Mouse (Mus musculus) stomach, postnatal 0 days (tissue): Measurements from ENCODE around the gene Rpusd3. TPM values are rescaled to one million over a fixed set of nuclear protein-coding genes. Genes with fewer than 3 reads are reported as not detected.

ENCODE experiments used
- ATAC-seq: fragments of 200-750 bp; cut with Nextera tagmentation; 2 replicates; pipeline ENCODE4 v1.8.0; 2017; ENCODE audit not compliant: low FRiP score, low TSS enrichment
- DNase-seq: peaks from one replicate; pipeline ENCODE4 v3.0.0-alpha.2; 2016; ENCODE audit warnings: low spot score
- H3K27ac ChIP-seq: fragments of 300-500 bp; sonication (generic); replicated peaks from 2 replicates; pipeline ENCODE4 v1.5.1; 2014; ENCODE audit warnings: mild to moderate bottlenecking, control low read depth
- H3K27me3 ChIP-seq: fragments of 300-500 bp; sonication (generic); 2 replicates; pipeline ENCODE4 v1.6.1; 2014; ENCODE audit warnings: low read length; ENCODE audit not compliant: control insufficient read depth, insufficient read depth
- H3K36me3 ChIP-seq: fragments of 300-500 bp; sonication (generic); 2 replicates; pipeline ENCODE4 v1.6.1; 2014; ENCODE audit warnings: low read length, mixed read lengths; ENCODE audit not compliant: control insufficient read depth, insufficient read depth
- H3K4me1 ChIP-seq: fragments of 300-500 bp; sonication (generic); replicated peaks from 2 replicates; pipeline ENCODE4 v1.6.1; 2014; ENCODE audit warnings: antibody characterized with exemption; ENCODE audit not compliant: control insufficient read depth, insufficient read depth
- H3K4me2 ChIP-seq: fragments of 300-500 bp; sonication (generic); replicated peaks from 2 replicates; pipeline ENCODE4 v1.6.1; 2014; ENCODE audit warnings: low read depth, mild to moderate bottlenecking, control low read depth, moderate library complexity
- H3K4me3 ChIP-seq: fragments of 300-500 bp; sonication (generic); 2 replicates; pipeline ENCODE4 v1.5.1; 2014; ENCODE audit warnings: low read depth, low read length, control low read depth
- H3K9ac ChIP-seq: fragments of 300-500 bp; sonication (generic); 2 replicates; pipeline ENCODE4 v1.6.1; 2014; ENCODE audit warnings: mild to moderate bottlenecking, low read length, control low read depth, mixed read lengths
- H3K9me3 ChIP-seq: fragments of 300-500 bp; sonication (generic); 2 replicates; pipeline ENCODE4 v1.6.1; 2016; ENCODE audit warnings: low read length; ENCODE audit not compliant: control insufficient read depth
- CTCF ChIP-seq: IDR thresholded peaks from 2 replicates; pipeline ENCODE4 v1.5.1; 2016; ENCODE audit warnings: antibody characterized with exemption, low read depth, mild to moderate bottlenecking, moderate library complexity
- EP300 ChIP-seq: optimal IDR thresholded peaks from 2 replicates; pipeline ENCODE3; 2016; ENCODE audit warnings: antibody characterized with exemption
- WGBS: fragments of 180-500 bp; shearing (Covaris S2); extraction: QIAGEN DNeasy Blood & Tissue Kit; methylation state at CpG from one replicate; pipeline ENCODE4 v1.1.7; 2014; 5-methylcytosine and 5-hydroxymethylcytosine counted together
- polyA plus RNA-seq: library from polyadenylated mRNA; unstranded; fragments of >200 nt; fragmentation: Nextera tagmentation; extraction: Ambion mirVana; gene quantifications from 2 replicates; pipeline ENCODE4 v1.2.1, GENCODE M21; 2015

Rpusd3 gene
- polyA plus RNA-seq, 1 experiment from 2014 or later: 11.8 TPM

- Histone ChIP-seq H3K27me3 (no peaks in the 10 kb centered on the region), H3K9ac (no peak overlapping the region), H3K4me1 (no peaks in the 10 kb centered on the region), H3K27ac (peak overlapping the region; percentile 79), H3K4me3 (no peak overlapping the region), H3K36me3 (no peaks in the 10 kb centered on the region), H3K4me2 (no peak overlapping the region), H3K9me3 (no peaks in the 10 kb centered on the region)
- DNase-seq (peak; percentile 81), ATAC-seq (peak; percentile 90)
- TF ChIP-seq EP300: no peak
- TF ChIP-seq CTCF: peak; percentile 28; the same call in 1 of the 2 replicates
- WGBS: 48% methylated on average over 7 of the region's 7 CpGs
Observed at GRCm38 (mm10) chr6:113434691-113435090, 15.6 kb upstream of the Rpusd3 start.

- Histone ChIP-seq H3K9me3 (no peaks in the 10 kb centered on the region), H3K9ac (no peak overlapping the region), H3K4me3 (no peak overlapping the region; the same call in 1 of the 2 replicates), H3K4me1 (no peaks in the 10 kb centered on the region), H3K27me3 (no peaks in the 10 kb centered on the region), H3K4me2 (no peak overlapping the region), H3K27ac (no peak overlapping the region), H3K36me3 (no peaks in the 10 kb centered on the region)
- no peak for TF ChIP-seq EP300
- no peak for TF ChIP-seq CTCF
- 59% methylated on average over 3 of the region's 3 CpGs for WGBS
- DNase-seq (no peak), ATAC-seq (no peak)
Observed at GRCm38 (mm10) chr6:113433661-113434060, 14.5 kb upstream of the Rpusd3 start.

GRCm38 (mm10) chr6:113431801-113432200 lies 12.7 kb upstream of the Rpusd3 start:
- ATAC-seq (no peak), DNase-seq (no peak)
- no peak overlapping the region for H3K4me2 ChIP-seq
- H3K9ac ChIP-seq: no peak overlapping the region
- TF ChIP-seq EP300 (no peak), CTCF (no peak)
- H3K9me3 ChIP-seq: no peaks in the 10 kb centered on the region
- no peaks in the 10 kb centered on the region for H3K27me3 ChIP-seq
- 50% methylated on average over 3 of the region's 3 CpGs for WGBS
- H3K4me3 ChIP-seq: no peak overlapping the region
- H3K36me3 ChIP-seq: no peaks in the 10 kb centered on the region
- no peak overlapping the region for H3K27ac ChIP-seq
- H3K4me1 ChIP-seq: no peaks in the 10 kb centered on the region

GRCm38 (mm10) chr6:113430846-113431245 lies 11.7 kb upstream of the Rpusd3 start:
- H3K4me2 ChIP-seq: no peak overlapping the region
- peak; percentile 46 for ATAC-seq

GRCm38 (mm10) chr6:113429965-113430364 lies 10.8 kb upstream of the Rpusd3 start:
- H3K36me3 ChIP-seq: no peaks in the 10 kb centered on the region
- 69% methylated on average over 3 of the region's 3 CpGs for WGBS
- TF ChIP-seq EP300 (no peak), CTCF (no peak)
- H3K27me3 ChIP-seq: no peaks in the 10 kb centered on the region
- H3K4me2 ChIP-seq: no peak overlapping the region
- no peaks in the 10 kb centered on the region for H3K9me3 ChIP-seq
- no peak overlapping the region for H3K4me3 ChIP-seq
- DNase-seq (no peak), ATAC-seq (no peak)
- no peak overlapping the region for H3K27ac ChIP-seq
- no peak overlapping the region for H3K9ac ChIP-seq
- no peaks in the 10 kb centered on the region for H3K4me1 ChIP-seq

More at GRCm38 (mm10) chr6:113430846-113431245, 11.7 kb upstream of the Rpusd3 start:
- Histone ChIP-seq H3K4me1 (no peaks in the 10 kb centered on the region), H3K9ac (no peak overlapping the region), H3K9me3 (no peaks in the 10 kb centered on the region), H3K27ac (no peak overlapping the region), H3K36me3 (no peaks in the 10 kb centered on the region), H3K27me3 (no peaks in the 10 kb centered on the region), H3K4me3 (no peak overlapping the region)
- no peak for TF ChIP-seq CTCF
- no peak for TF ChIP-seq EP300
- DNase-seq: no peak
- 47% methylated on average over 3 of the region's 3 CpGs for WGBS

DNA sequence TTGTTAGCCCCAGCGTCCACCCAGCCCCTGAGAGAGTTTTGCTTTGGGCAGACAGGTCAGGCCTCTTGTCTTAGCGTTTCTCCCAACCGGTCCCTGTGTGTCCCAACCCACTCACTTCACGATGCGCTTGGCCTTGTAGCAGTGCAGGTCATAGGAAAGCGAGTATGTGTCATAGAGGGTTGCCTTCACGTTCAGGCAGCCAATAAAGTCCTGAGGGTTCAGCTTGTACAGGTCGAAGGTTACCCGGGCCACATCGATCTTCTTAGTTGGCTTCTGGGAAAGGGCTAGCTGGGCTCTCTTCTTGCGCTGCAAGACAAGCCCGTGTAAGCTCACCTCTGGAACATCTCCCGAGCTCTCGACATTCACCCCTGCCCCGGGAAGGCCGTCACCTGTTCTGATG lies 8.9 kb upstream of the Rpusd3 start:
- DNase-seq (no peak), ATAC-seq (0 out of 2 replicates have a peak, but pooled peaks have one; percentile 4)
- Histone ChIP-seq H3K4me3 (no peak overlapping the region), H3K9ac (no peak overlapping the region), H3K36me3 (no peaks in the 10 kb centered on the region), H3K27me3 (no peaks in the 10 kb centered on the region), H3K27ac (no peak overlapping the region), H3K4me2 (no peak overlapping the region), H3K4me1 (no peaks in the 10 kb centered on the region), H3K9me3 (no peaks in the 10 kb centered on the region)
- TF ChIP-seq CTCF: no peak
- no peak for TF ChIP-seq EP300
- 88% methylated on average over 16 of the region's 16 CpGs for WGBS
